Mouse (Mus musculus) layer of hippocampus, postnatal 14 days (tissue): ENCODE measurements at regions not wholly inside any gene's neighbourhood (a gene's known extent, or its start where the extent isn't known, plus 50 kb on each side); places are given as distances from the start of the nearest gene placed in this dataset.
"Not testable (repeated sequence)": the region's sequence is repeated elsewhere in the genome, so short reads cannot be mapped to it uniquely, and the experiment has no call there.

Experiments used
- DNase-seq, 2 experiments: peaks; one replicate each; pipeline ENCODE4 v3.0.0; 2021 to 2022; ENCODE audit warnings: low spot score in 2 of 2, mixed read lengths in 1 of 2

GRCm38 (mm10) chr12:16378501-16378900, 232.3 kb downstream of the Lpin1 start:
- DNase-seq, result no peak

GRCm38 (mm10) chr12:16374331-16374996, 236.3 kb downstream of the Lpin1 start:
- DNase-seq, result no peak

- no peak for DNase-seq
Observed at GRCm38 (mm10) chr12:16370061-16370460, 240.7 kb downstream of the Lpin1 start.

GRCm38 (mm10) chr12:16362341-16362740, 248.4 kb downstream of the Lpin1 start:
- no peak for DNase-seq

- no peak for DNase-seq
Observed at GRCm38 (mm10) chr12:16358831-16359230, 251.9 kb downstream of the Lpin1 start.

DNA sequence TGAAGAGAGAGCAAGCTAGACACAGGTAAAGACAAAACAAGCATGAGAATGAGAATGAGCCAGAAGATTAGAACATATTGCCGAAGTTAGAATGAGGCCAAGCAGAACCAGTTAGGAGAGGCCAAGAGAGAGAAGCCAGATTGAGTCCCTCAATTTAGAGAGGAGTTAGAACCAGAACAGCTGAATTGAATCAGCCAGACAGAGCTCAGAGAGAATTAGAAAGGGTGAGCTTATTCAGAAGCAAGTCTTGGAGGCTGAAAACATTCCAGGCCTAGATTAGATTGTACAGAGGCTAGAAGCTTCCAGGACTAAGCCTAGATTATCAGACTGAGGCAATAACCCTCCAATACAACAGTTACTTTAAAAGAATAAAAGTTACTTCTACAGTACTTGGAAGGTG, 256.1 kb downstream of the Lpin1 start:
- no peak for DNase-seq

DNA sequence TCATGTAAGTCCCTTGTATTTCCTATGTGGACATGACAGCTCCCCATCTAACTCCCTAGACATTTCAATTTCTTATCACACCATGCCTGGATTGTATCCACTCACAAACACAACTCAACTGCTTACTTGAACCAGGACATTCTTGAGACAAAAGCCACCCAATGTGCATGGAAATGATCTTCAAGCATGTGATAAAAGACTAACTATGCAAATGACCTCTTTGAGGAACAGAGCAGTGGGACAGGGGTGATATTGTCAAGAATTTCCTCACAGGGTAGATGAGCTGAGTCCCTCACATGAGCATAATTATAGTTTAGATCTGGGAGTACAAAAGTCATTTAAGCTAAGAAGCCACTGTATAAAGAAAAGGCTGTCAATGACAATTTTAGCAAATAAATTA, 259.0 kb downstream of the Lpin1 start:
- DNase-seq, result no peak

GRCm38 (mm10) chr12:16349310-16349709, 261.5 kb downstream of the Lpin1 start:
- no peak for DNase-seq

DNA sequence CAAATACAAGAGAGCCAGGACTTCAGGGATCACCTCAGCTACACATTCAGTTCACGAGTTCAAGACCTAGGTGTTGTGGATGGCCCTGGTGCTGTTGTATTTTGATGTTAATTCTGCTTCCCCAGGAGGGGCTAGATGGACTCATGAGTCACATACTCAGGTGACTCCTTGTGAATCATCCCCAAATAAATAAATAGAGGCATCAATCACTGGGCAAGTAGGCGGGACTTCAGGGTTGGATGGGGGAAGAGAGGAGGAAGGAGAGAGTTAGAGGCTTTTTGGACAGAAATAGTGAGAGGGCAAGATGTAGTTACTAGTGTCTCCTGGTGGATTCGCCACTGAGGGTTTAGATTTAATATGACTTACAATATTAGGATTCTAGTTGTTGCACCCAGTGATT, 266.7 kb downstream of the Lpin1 start:
- DNase-seq, result no peak

DNA sequence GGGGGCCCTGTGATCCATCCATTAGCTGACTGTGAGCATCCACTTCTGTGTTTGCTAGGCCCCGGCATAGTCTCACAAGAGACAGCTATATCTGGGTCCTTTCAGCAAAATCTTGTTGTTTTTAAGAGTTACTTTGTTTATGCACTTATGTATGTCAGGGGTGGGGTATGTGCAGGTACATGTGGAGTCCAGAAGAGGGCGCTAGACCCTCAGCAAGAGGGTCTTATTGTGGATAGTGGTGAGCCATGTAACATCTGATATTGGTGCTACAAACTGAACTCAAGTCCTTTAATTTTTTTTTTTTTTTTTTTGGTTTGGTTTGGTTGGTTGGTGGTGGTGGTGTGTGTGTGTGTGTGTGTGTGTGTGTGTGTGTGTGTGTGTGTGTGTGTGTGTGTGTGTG, 268.7 kb downstream of the Lpin1 start:
- not testable (repeated sequence) for DNase-seq

DNA sequence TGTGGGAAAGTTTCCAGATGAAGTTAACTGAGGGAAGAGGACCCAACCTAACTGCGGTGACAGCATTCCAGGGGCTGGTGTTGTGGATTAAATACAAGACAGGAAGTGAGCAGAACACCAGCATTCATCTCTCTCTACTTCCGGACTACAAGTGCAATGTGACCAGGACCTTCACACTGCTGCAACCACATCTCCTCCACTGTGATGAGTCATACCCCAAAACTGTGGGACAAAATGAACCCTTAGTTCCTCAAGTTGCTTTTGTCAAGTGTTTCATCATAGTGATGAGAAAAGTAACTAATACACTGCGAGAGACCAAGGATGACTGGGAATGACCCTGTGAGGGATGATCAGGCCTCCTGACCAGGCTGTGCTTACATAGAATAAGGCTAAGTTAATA, 279.3 kb downstream of the Lpin1 start:
- no peak for DNase-seq

- no peak for DNase-seq
Observed at GRCm38 (mm10) chr12:16329129-16329528, 281.6 kb downstream of the Lpin1 start.

DNA sequence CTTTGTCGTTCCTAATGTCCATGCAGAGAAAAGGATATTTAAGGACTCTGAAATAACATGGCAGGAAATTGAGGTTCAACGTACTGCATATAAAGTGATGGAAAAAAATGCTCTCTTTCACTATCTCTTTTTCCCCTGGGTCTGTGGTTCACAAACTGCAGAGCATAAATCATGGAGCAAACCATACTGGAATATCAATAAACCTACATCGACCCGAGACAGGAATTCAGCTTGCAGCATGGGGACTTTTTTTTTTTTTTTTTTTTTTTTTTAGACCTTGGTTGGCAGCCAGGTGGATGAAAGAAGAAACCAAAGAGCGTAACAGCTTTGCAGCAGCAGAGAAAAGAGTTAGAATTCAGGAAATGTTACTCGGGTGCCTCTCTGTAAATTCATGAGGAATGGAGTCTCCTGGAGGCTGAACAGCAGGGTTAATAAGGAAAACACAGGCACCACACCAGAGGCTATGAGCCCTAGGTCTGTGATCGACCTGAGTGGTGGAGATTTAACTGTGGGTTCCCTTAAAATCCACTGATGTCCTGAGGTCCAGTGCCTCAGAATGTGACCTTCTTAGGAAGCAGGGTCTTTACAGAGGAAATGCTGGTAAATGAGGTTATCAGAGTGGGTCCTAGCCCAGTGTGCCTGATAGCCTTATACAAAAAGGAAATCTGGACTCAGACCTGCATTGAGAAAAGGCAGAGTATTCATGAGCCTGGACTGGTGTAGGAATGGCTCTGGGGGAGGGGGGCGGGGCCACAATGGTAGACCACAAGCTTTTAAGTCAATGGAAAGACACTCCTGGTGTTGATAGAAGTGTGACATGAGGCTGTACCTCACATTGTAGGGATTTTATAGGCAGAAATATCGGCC, 290.0 kb downstream of the Lpin1 start:
- peak; percentile 2 to 19 for DNase-seq

- DNase-seq, result no peak
Observed at GRCm38 (mm10) chr12:16308101-16308500, 302.7 kb downstream of the Lpin1 start.

- no peak for DNase-seq
Observed at GRCm38 (mm10) chr12:16304701-16305377, 305.9 kb downstream of the Lpin1 start.

- no peak for DNase-seq
Observed at GRCm38 (mm10) chr12:16285061-16285460, 325.7 kb downstream of the Lpin1 start.

DNA sequence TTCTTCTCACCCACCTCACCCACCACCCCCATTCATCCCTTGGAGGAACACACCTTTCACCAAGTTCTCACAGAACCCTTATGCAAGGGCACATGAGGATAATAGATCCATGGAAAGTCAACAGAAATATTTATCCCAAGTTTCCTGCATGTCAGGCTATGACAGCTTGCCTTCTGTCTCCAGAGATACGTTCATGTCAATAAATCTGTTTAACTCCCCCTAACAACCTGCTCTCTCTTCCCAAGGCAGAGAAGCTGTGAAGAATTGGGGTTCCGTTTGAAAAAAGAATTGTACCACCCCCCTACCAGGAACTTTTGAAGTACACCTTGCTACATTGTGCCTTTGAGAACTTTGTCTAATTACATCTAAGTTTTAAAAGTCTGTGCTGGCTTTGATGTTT, 331.6 kb downstream of the Lpin1 start:
- DNase-seq, result peak in 1 of 2 experiments; percentile 75

GRCm38 (mm10) chr12:16277567-16278332, 333.0 kb downstream of the Lpin1 start:
- DNase-seq, result no peak

DNA sequence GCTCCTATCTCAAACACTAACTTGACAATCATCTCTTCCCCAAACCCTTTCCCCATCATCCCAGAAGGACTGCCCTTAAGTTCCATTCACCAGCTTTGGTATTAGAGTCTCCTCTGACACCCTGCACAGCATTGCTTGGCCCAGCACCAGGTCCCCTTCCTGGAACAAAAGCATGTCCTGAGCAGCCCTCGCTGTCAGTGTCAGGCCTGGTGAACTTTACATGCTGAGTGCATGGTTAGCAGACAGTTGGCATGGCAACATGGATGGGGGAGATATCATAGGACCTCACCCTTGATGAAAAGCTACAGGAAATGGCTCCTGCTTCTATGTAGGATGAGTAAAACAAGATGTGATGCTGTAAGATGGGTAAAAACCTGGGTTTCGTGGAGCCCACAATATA, 333.6 kb downstream of the Lpin1 start:
- no peak for DNase-seq

GRCm38 (mm10) chr12:16276301-16276700, 334.5 kb downstream of the Lpin1 start:
- no peak for DNase-seq

DNA sequence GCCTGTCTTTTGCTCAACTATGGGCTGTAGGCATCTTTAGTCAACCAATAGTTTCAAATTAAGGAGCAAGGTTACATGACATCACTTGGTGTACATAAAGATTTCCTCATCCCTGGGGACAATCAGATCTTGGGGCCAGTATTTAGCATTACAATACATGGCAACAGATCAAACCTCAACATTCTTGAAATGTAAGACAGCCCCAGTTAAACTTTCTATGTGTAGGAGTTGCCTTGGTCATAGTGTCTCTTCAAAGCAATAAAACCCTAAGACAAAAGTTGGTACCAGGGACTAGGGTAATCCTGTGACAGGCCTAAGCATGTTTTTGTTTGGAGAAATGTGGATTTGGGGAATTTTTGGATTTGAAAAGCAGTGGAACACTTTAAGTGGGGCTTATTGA, 338.3 kb downstream of the Lpin1 start:
- no peak for DNase-seq
